In genomic region chr13:63918733-63919422, GRCm38 (mm10) we compare ENCODE assay signal across 8 mouse cellular contexts.
A peak's percentile ranks its signal among the peaks of the same experiment; 100 is the strongest.
DNase-seq lines count a peak whose midpoint lies in the region; ATAC-seq and TF ChIP-seq lines count a peak whose summit lies in the region.

No protein-coding gene starts in this region.

- peak overlapping the region; percentile 98 for H3K27ac ChIP-seq in lung, embryonic 14.5 days (ENCODE audit: low read depth)
- peak overlapping the region; percentile 83 for H3K27ac ChIP-seq in embryonic facial prominence, embryonic 10.5 days (replicated peaks)
- H3K27ac ChIP-seq in heart, embryonic 14.5 days (replicated peaks in 1 of 2; ENCODE audit: control insufficient read depth in 1 of 2, insufficient read depth in 1 of 2, low read depth in 2 of 2, low read length in 2 of 2), result peak overlapping the region; percentile 16 to 57; a peak in 2 of 4 replicates

- H3K4me2 ChIP-seq in lung, embryonic 14.5 days, result peak overlapping the region; percentile 49
- H3K4me2 ChIP-seq in heart, embryonic 14.5 days (ENCODE audit: low read length), result no peak overlapping the region

- no peaks in the 10 kb centered on the region for H3K27me3 ChIP-seq in lung, embryonic 14.5 days (ENCODE audit: insufficient read depth, low read length)
- peaks cover 13% of the 10 kb centered on the region for H3K27me3 ChIP-seq in embryonic facial prominence, embryonic 10.5 days (replicated peaks; ENCODE audit: low read depth, poor library complexity, severe bottlenecking)
- no peaks in the 10 kb centered on the region for H3K27me3 ChIP-seq in heart, embryonic 14.5 days (ENCODE audit: control insufficient read depth, insufficient read depth, low read length)

- 34% methylated on average over 18 of the region's 18 CpGs for WGBS in lung, embryonic 14.5 days
- 41% methylated on average over 18 of the region's 18 CpGs for WGBS in embryonic facial prominence, embryonic 10.5 days
- 71% methylated on average over 18 of the region's 18 CpGs for WGBS in heart, embryonic 14.5 days

- peaks cover 49% of the 10 kb centered on the region for H3K4me1 ChIP-seq in lung, embryonic 14.5 days (ENCODE audit: insufficient read depth)
- peaks cover 51% of the 10 kb centered on the region for H3K4me1 ChIP-seq in embryonic facial prominence, embryonic 10.5 days
- H3K4me1 ChIP-seq in heart, embryonic 14.5 days (ENCODE audit: control insufficient read depth in 2 of 2, insufficient read depth in 2 of 2, low read length in 2 of 2), result peaks cover 19 to 20% of the 10 kb centered on the region in 2 experiments

- H3K4me3 ChIP-seq in lung, embryonic 14.5 days (ENCODE audit: low read depth, low read length), result no peak overlapping the region
- H3K4me3 ChIP-seq in embryonic facial prominence, embryonic 10.5 days, result peak overlapping the region; percentile 24; the same call in 1 of the 2 replicates
- no peak overlapping the region for H3K4me3 ChIP-seq in heart, embryonic 14.5 days (ENCODE audit: control insufficient read depth in 1 of 2, insufficient read depth in 1 of 2, low read depth in 1 of 2, low read length in 2 of 2)

- no peaks in the 10 kb centered on the region for H3K9me3 ChIP-seq in lung, embryonic 14.5 days (ENCODE audit: low read depth, low read length)
- peaks cover 8% of the 10 kb centered on the region; the same call in 1 of the 2 replicates for H3K9me3 ChIP-seq in embryonic facial prominence, embryonic 10.5 days
- H3K9me3 ChIP-seq in heart, embryonic 14.5 days (ENCODE audit: control insufficient read depth, low read length), result peaks cover 7% of the 10 kb centered on the region; the same call in 1 of the 2 replicates

- peak; percentile 7; the same call in 1 of the 2 replicates for ATAC-seq in lung, embryonic 14.5 days (ENCODE audit: insufficient read depth)
- no peak for ATAC-seq in heart, embryonic 14.5 days (ENCODE audit: insufficient number of reproducible peaks, insufficient read depth, low FRiP score, low read depth)

- H3K9ac ChIP-seq in lung, embryonic 14.5 days, result peak overlapping the region; percentile 27
- H3K9ac ChIP-seq in heart, embryonic 14.5 days (ENCODE audit: low read length), result no peak overlapping the region

- TF ChIP-seq CTCF in lung, embryonic 14.5 days (IDR thresholded peaks at IDR 0.05; ENCODE audit: low read depth), result no peak

- no peak for DNase-seq in lung, embryonic 14.5 days
- DNase-seq in lung, postnatal 25 days (ENCODE audit: low spot score), result no peak
- peak; percentile 22 for DNase-seq in embryonic facial prominence, embryonic 10.5 days (ENCODE audit: low spot score)
- DNase-seq in kidney, postnatal 25 days, result peak; percentile 52 to 73
- peak; percentile 28 to 54 for DNase-seq in lung, postnatal 4 days
- DNase-seq in testis, postnatal 10 days (ENCODE audit: low spot score), result peak; percentile 59
- DNase-seq in urinary bladder, postnatal 25 days (ENCODE audit: low spot score), result no peak

- no peaks in the 10 kb centered on the region for H3K36me3 ChIP-seq in lung, embryonic 14.5 days (ENCODE audit: insufficient read depth)
- H3K36me3 ChIP-seq in embryonic facial prominence, embryonic 10.5 days (replicated peaks), result no peaks in the 10 kb centered on the region
- no peaks in the 10 kb centered on the region for H3K36me3 ChIP-seq in heart, embryonic 14.5 days (ENCODE audit: control insufficient read depth, insufficient read depth, low read length)

Comparison
In these comparisons a context has a peak if more than half of its experiments do, and no peak if none do; other contexts are left out.
1. DNase-seq: peak in embryonic facial prominence, embryonic 10.5 days (single experiment), kidney, postnatal 25 days (2 of 2), lung, postnatal 4 days (2 of 2) and testis, postnatal 10 days (single experiment); none in lung, embryonic 14.5 days (single experiment), lung, postnatal 25 days (single experiment) and urinary bladder, postnatal 25 days (single experiment).
2. H3K27ac ChIP-seq: peak in every context shown above with its lines; median percentile 98 in lung, embryonic 14.5 days; 83 in embryonic facial prominence, embryonic 10.5 days; 36 in heart, embryonic 14.5 days.